ENCODE assay signal across 26 mouse cellular contexts in genomic region chr15:79095483-79095882, GRCm38 (mm10). TPM values are rescaled to one million over a fixed set of nuclear protein-coding genes. Genes with fewer than 3 reads are reported as not detected.
"Had no signal": no experiment of that assay in that cellular context is flagged by ENCODE, and none has a peak within 500 bp of the region (broad histone marks: within the 10 kb centered on the region; RNA-seq: fewer than 3 reads in every experiment).

No protein-coding gene starts in this region.

- H3K9me3 ChIP-seq: heart, embryonic 10.5 days; heart, embryonic 12.5 days; hindbrain, embryonic 10.5 days; hindbrain, embryonic 12.5 days; intestine, embryonic 15.5 days; limb, embryonic 10.5 days; limb, embryonic 12.5 days; liver, embryonic 13.5 days had no signal

- H3K4me3 ChIP-seq: heart, embryonic 10.5 days; heart, embryonic 12.5 days; hindbrain, embryonic 10.5 days; hindbrain, embryonic 12.5 days; intestine, embryonic 15.5 days; left cerebral cortex, adult 2 months; limb, embryonic 10.5 days; limb, embryonic 12.5 days; liver, embryonic 13.5 days had no signal

- H3K27ac ChIP-seq: hindbrain, embryonic 10.5 days; hindbrain, embryonic 12.5 days; hindbrain, embryonic 14.5 days; intestine, embryonic 15.5 days; left cerebral cortex, adult 2 months; limb, embryonic 10.5 days; limb, embryonic 12.5 days; liver, embryonic 13.5 days had no signal

- DNase-seq: gastrocnemius, postnatal 14 days; heart, adult 18-20 months; heart, postnatal 10 days; heart, postnatal 4 days; kidney, adult 18-20 months; kidney, adult 8-10 months; kidney, postnatal 10 days; kidney, postnatal 25 days; kidney, postnatal 4 days; liver; liver, embryonic 13.5 days had no signal

- H3K27me3 ChIP-seq: heart, embryonic 12.5 days; hindbrain, embryonic 12.5 days; intestine, embryonic 15.5 days; limb, embryonic 12.5 days; liver, embryonic 13.5 days had no signal

- H3K9ac ChIP-seq: hindbrain, embryonic 12.5 days; hindbrain, embryonic 14.5 days; intestine, embryonic 15.5 days; limb, embryonic 12.5 days; liver, embryonic 13.5 days had no signal

- ATAC-seq: forebrain, embryonic 16.5 days; hindbrain, embryonic 16.5 days; inflammation-experienced regulatory T-cells, adult 6 months; intestine, embryonic 15.5 days; intestine, postnatal 0 days had no signal

- H3K4me2 ChIP-seq: heart, embryonic 12.5 days; hindbrain, embryonic 12.5 days; hindbrain, embryonic 14.5 days; intestine, embryonic 15.5 days; limb, embryonic 12.5 days; liver, embryonic 11.5 days; liver, embryonic 13.5 days had no signal

RNA-seq across cellular contexts. Expression of gene 1700088E04Rik, which starts 45.6 kb away (rescaled TPM):
- total RNA-seq: granulocyte monocyte progenitor cell, adult 5-6 weeks had no signal
